Mouse (Mus musculus): Measurements from ENCODE around the gene Ryr2.
"Not testable (repeated sequence)": the region's sequence is repeated elsewhere in the genome, so short reads cannot be mapped to it uniquely, and the experiment has no call there.

Ryr2 gene

GRCm38 (mm10) chr13:11745479-11745878 lies 361.3 kb downstream of the Ryr2 start:
- no peak for DNase-seq

GRCm38 (mm10) chr13:11738211-11738610 lies 368.5 kb downstream of the Ryr2 start:
- DNase-seq, result no peak

- DNase-seq, result peak; percentile 38 to 39
These were observed 390.5 kb downstream of the Ryr2 start for GRCm38 (mm10) chr13:11716216-11716615.

GRCm38 (mm10) chr13:11709708-11710471 lies 396.9 kb downstream of the Ryr2 start:
- DNase-seq, result peak; percentile 48 to 53

GRCm38 (mm10) chr13:11701721-11702120 lies 405.0 kb downstream of the Ryr2 start:
- DNase-seq, result no peak

DNA sequence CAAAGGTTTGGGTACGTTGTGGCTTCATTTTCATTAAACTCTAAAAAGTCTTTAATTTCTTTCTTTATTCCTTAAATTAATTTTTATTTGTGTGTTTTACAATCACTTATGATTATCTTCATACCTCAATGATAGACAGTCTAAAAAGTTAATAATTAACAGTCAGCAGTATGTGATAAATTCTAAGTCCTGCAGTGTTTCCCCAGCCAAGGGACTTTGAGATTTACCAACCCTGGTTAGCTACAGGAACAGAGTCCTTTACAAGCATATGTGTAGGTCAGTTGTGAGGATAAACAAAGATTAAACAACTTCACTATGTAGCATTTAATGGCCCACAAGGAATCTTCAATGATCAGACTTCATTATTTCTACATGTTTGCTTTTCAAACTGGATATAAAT lies 410.2 kb downstream of the Ryr2 start:
- no peak for DNase-seq

DNA sequence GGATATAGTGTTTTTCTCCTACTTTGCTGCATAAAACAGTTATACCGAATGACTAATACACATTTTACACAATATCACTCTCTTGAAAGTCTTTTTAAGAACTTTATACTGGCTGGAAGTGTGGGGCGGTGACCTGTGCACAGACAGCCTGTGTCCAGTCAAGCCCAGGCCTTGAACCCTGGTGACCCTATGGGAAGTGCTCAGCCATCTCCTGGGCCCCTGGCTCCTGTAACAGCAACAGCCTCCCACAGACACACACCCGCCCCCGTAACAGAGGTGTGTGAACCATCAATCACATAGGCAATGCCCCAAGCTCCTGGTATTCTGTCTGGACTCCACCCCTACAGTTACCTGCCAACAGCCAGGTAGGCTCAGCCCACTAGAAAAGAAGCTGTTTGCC lies 424.9 kb downstream of the Ryr2 start:
- DNase-seq, result no peak

DNA sequence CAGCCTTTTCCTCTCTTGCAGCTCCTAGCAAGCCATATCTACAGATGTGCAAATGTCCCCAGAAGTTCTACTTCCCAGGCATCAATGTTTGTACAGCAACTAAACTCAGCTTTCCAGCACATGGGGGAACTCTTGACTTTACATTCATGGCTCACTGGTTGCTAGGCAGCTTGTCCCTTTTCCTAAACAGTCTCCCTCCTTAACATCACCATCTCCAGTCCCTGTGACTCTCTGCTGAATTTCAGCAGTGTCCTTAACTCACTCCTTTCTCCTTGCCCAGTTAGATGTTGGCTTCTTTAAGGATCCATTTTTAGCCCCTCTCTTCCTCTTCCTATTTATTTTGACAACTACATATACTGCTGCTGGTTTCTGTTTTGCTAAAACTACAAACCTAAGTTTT lies 443.9 kb downstream of the Ryr2 start:
- no peak for DNase-seq

- no peak for DNase-seq
These were observed 461.9 kb downstream of the Ryr2 start for GRCm38 (mm10) chr13:11644846-11645245.

DNA sequence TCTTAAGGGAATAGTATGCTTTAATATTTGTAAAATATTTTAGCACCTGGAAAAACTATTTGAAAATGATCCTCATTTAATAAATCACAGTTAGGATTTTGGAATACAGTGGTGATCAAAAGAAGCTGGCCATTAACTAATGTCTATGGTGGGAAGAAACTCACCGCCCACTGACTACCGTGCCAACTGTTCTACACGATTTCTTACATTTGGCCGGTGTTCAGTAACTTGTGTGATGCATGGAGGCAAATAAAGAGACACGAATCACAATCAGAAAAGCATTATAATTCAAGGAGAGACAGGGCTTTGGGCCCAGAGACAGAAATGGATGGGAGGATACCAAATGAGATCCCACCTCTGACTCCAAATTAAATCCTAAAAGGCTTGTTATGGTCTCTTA lies 470.4 kb downstream of the Ryr2 start:
- DNase-seq, result no peak

- no peak for DNase-seq
These were observed 482.2 kb downstream of the Ryr2 start for GRCm38 (mm10) chr13:11624513-11624912.

GRCm38 (mm10) chr13:11595431-11595830 lies 511.3 kb downstream of the Ryr2 start:
- DNase-seq, result no peak

- DNase-seq, result no peak
These were observed 521.5 kb downstream of the Ryr2 start for GRCm38 (mm10) chr13:11585283-11585682.

DNA sequence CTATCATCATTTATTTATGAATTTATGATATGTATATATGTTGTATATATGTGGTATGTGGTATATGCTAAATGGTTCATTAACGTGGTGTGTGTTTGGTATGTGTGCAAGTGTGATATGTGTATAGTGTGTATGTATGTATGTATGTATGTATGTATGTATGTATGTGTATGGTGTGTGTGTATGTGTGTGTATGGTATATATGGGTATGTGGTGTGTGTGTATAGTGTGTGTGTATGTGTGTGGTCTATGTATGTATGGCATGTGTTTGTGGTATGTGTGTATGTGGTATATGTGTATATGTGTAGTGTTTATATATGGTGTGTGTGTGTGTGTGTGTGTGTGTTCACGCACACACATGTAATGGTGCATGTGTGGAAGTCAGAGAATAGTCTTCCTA lies 534.2 kb downstream of the Ryr2 start:
- DNase-seq, result no peak

GRCm38 (mm10) chr13:11567376-11567775 lies 539.4 kb downstream of the Ryr2 start:
- DNase-seq, result peak; percentile 73 to 84

GRCm38 (mm10) chr13:11566486-11566885 lies 540.3 kb downstream of the Ryr2 start:
- DNase-seq, result no peak

DNA sequence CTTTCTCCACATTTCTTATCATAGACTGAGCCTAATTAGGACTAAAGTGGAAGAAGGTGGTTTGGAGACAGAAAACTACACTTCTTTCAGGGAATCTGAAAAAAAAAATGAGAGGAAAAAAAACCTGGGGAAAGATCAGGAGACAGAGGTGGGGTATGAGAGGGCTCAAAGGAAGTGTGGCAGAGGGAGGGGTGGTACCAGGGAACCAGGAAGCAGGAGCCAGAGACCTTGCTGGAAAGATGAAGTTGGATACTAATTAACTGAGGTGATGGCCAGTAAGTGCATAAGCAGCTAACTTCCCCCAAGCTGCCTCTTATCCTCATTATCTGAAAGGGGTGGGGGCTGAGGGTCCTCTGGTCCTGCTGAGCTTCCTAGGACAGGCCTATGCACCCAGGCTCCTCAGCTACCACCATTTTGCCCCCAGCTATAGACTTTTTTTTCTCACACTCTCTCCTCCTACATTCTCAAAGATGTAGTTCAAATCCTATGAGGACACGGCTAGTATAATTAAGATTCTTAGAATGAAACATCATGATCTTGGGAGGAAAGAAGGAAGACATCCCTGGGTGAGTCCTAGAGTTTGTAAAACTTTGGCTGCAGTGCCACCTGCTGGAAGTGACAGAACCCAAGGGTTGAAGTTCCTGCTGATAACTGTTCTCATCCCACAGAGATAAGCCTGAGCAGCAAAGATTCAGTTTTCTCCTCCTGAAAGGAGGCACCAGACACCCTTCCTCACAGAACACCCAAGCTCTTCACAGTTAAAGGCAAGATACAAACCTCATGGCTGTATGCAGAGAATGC lies 543.3 kb downstream of the Ryr2 start:
- peak; percentile 81 to 86 for DNase-seq

DNA sequence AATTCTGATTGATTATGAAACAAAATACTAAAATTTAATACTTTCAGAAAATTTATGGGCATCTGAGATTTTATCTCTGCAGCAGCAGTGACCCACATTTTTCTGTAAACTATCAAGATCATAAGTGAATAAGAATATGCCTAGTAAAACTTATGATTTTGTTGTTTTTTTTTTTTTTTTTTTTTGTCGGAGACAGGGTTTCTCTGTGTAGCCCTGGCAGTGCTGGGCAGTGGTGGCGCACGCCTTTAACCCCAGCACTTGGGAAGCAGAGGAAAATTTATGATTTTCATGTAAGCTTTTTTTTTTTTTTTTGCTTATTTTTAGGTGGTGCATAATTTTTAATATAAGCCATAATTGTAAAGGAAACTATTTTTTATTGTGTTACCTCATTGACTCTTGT lies 557.1 kb downstream of the Ryr2 start:
- no peak for DNase-seq

GRCm38 (mm10) chr13:11549136-11549535 lies 557.6 kb downstream of the Ryr2 start:
- DNase-seq, result not testable (repeated sequence)

DNA sequence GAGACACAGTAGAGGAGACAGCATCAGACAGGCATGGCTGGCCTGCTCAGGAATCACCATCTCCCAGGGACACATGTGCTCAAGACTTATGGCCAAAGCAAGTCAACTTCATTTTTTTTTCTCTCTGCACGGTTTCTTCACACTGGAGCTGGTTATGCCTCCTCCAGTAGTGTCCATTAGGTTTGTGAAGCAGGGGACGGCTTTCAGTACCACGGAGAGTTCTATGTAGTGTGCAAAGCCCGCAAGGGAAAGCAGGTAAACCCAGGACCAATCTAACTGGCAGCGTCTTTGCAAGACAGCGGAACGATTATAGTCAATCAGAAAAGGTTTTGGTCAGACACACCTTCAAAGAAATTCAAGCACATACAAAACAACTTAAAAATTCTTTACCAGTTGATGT lies 560.9 kb downstream of the Ryr2 start:
- no peak for DNase-seq

DNA sequence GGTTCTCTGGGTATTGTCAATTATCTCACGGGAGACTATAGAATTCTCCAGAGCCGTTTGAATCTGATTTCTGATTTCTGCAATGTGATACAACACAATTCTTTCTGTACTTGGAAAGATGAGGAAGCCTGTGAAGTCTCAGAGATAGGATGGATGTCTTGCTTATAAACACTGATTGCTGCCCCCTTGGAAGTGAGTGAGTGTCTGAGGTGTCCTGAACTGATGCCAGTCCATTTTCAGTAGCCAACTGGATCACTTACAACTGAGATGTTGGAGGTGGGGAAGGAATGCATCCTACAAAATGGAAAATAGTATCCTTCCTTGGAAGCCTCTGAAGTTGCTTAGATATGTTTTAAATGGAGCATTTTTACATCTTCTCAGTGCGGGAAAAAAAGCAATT lies 564.2 kb downstream of the Ryr2 start:
- DNase-seq, result peak; percentile 28 to 68

GRCm38 (mm10) chr13:11536851-11537250 lies 569.9 kb downstream of the Ryr2 start:
- DNase-seq, result no peak

- no peak for DNase-seq
These were observed 570.9 kb downstream of the Ryr2 start for GRCm38 (mm10) chr13:11535874-11536273.

DNA sequence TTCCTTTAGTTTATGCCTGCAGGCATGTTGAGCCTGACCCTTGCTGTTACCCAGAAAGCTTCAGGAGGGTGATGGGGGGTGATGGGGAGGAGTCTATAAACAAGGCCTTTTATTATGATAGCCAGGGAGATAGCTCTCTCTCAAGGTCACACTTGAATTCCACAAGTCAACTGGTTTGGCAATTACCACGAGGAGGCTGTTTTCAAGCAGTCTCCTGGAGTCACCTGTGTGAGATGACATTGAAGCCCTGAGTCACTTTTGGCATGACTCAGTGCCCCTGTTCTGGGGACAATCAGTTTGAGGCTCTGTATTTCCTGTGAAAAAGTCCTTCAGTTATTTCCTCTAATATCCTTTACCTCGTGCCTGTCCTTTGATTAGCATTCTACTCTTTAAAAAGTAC lies 573.5 kb downstream of the Ryr2 start:
- DNase-seq, result no peak
